Mouse (Mus musculus): ENCODE data around the gene Fat3.

GRCm38 (mm10) chr9:16437805-16438204 is 63.3 kb downstream of the Fat3 start:
- no peak for TF ChIP-seq GATA1 (IDR thresholded peaks at IDR 0.05; ENCODE audit: borderline replicate concordance, low read length)
- TF ChIP-seq FLI1 (IDR thresholded peaks at IDR 0.05; ENCODE audit: low read length) = no peak
